9 mouse cellular contexts compared by ENCODE assay signal in genomic region chr11:54006901-54007300, GRCm38 (mm10). TPM values are rescaled to one million over a fixed set of nuclear protein-coding genes. Genes with fewer than 3 reads are reported as not detected.
DNase-seq lines count a peak whose midpoint lies in the region; ATAC-seq lines count a peak whose summit lies in the region.
"Had no signal": no experiment of that assay in that cellular context is flagged by ENCODE, and none has a peak within 500 bp of the region (broad histone marks: within the 10 kb centered on the region; RNA-seq: fewer than 3 reads in every experiment).

No protein-coding gene starts in this region.

- ATAC-seq in erythroid progenitor cell, adult 5-6 weeks (replicated peaks; ENCODE audit: low FRiP score, poor library complexity, severe bottlenecking) = no peak
- no peak for ATAC-seq in granulocyte monocyte progenitor cell, adult 5-6 weeks (replicated peaks; ENCODE audit: poor library complexity, severe bottlenecking)
- no peak for ATAC-seq in megakaryocyte-erythroid progenitor cell, adult 5-6 weeks (replicated peaks; ENCODE audit: low FRiP score, low TSS enrichment, poor library complexity, severe bottlenecking)
- ATAC-seq: intestine, embryonic 15.5 days had no signal

- DNase-seq in ovary, postnatal 36 days (ENCODE audit: low spot score) = peak; percentile 49
- no peak for DNase-seq in ovary, adult 18-20 months (ENCODE audit: low spot score)
- DNase-seq in gastrocnemius, adult 18-20 months (ENCODE audit: low spot score) = peak; percentile 69
- peak; percentile 95 for DNase-seq in kidney, adult 9 months

RNA-seq across cellular contexts. Expression of gene Slc22a4, which starts 21.0 kb away (rescaled TPM):
- 1 to 10 TPM; 2.9 to 3.1 TPM for total RNA-seq in gastrocnemius, adult 18-20 months (2021)
- total RNA-seq in erythroid progenitor cell, adult 5-6 weeks (2015; ENCODE audit: low replicate concordance) = 82.9 and 109 TPM in 2 replicates
- total RNA-seq in erythroid progenitor cell, adult 5-6 weeks (2017; ENCODE audit: low replicate concordance) = 115 and 153 TPM in 2 replicates
- total RNA-seq in granulocyte monocyte progenitor cell, adult 5-6 weeks (2014; fragmentation: Nextera tagmentation) = 20.0 and 36.7 TPM in 2 replicates
- total RNA-seq in granulocyte monocyte progenitor cell, adult 5-6 weeks (2017) = 19.6 and 21.0 TPM in 2 replicates
- total RNA-seq in megakaryocyte-erythroid progenitor cell, adult 5-6 weeks (2014; fragmentation: Nextera tagmentation) = 8.4 and 11.5 TPM in 2 replicates
- 1.8 and 4.9 TPM in 2 replicates for total RNA-seq in megakaryocyte-erythroid progenitor cell, adult 5-6 weeks (2017)

RNA-seq across cellular contexts. Expression of gene Slc22a21, which starts 26.8 kb away (rescaled TPM):
- total RNA-seq in gastrocnemius, adult 18-20 months (2021) = under 1 TPM; 0.78 to 0.95 TPM
- 4.7 and 7.5 TPM in 2 replicates for total RNA-seq in erythroid progenitor cell, adult 5-6 weeks (2015; ENCODE audit: low replicate concordance)
- total RNA-seq in erythroid progenitor cell, adult 5-6 weeks (2017; ENCODE audit: low replicate concordance) = 4.2 and 11.9 TPM in 2 replicates
- 1.1 and 2.9 TPM in 2 replicates for total RNA-seq in granulocyte monocyte progenitor cell, adult 5-6 weeks (2014; fragmentation: Nextera tagmentation)
- total RNA-seq in granulocyte monocyte progenitor cell, adult 5-6 weeks (2017) = 0.88 and 2.3 TPM in 2 replicates
- 1.5 and 4.3 TPM in 2 replicates for total RNA-seq in megakaryocyte-erythroid progenitor cell, adult 5-6 weeks (2014; fragmentation: Nextera tagmentation)
- 2.3 TPM in 1 of 2 replicates, not detected in the other for total RNA-seq in megakaryocyte-erythroid progenitor cell, adult 5-6 weeks (2017)
- total RNA-seq: neutrophil, adult 5-6 weeks had no signal
